Mouse (Mus musculus) brain, embryonic 14.5 days (tissue): ENCODE results near the gene Cenpp. TPM values are rescaled to one million over a fixed set of nuclear protein-coding genes. Genes with fewer than 3 reads are reported as not detected.

Experiments used
- DNase-seq: peaks from one replicate; pipeline ENCODE4 v3.0.0-alpha.2; 2011; ENCODE audit warnings: low read depth
- CTCF ChIP-seq: fragments of 200-500 bp; IDR thresholded peaks from 2 replicates; pipeline ENCODE4 v1.5.1; 2012; ENCODE audit warnings: inconsistent platforms, mild to moderate bottlenecking, moderate library complexity, borderline replicate concordance; ENCODE audit not compliant: insufficient read depth, insufficient read length; ENCODE audit errors: extremely low read depth
- POLR2A ChIP-seq: fragments of 200-500 bp; IDR thresholded peaks from 2 replicates; pipeline ENCODE4 v1.6.1; 2012; ENCODE audit warnings: mild to moderate bottlenecking, inconsistent platforms, borderline replicate concordance; ENCODE audit not compliant: poor library complexity, insufficient read depth, insufficient read length, severe bottlenecking; ENCODE audit errors: extremely low read depth
- polyA plus RNA-seq: library from polyadenylated mRNA; depleted of rRNA; stranded (reverse); fragments of >200 nt; gene quantifications from 2 replicates; pipeline ENCODE4 v1.2.3, GENCODE M21; 2012

The Cenpp gene
- polyA plus RNA-seq, 1 experiment = 3.0 TPM

DNA sequence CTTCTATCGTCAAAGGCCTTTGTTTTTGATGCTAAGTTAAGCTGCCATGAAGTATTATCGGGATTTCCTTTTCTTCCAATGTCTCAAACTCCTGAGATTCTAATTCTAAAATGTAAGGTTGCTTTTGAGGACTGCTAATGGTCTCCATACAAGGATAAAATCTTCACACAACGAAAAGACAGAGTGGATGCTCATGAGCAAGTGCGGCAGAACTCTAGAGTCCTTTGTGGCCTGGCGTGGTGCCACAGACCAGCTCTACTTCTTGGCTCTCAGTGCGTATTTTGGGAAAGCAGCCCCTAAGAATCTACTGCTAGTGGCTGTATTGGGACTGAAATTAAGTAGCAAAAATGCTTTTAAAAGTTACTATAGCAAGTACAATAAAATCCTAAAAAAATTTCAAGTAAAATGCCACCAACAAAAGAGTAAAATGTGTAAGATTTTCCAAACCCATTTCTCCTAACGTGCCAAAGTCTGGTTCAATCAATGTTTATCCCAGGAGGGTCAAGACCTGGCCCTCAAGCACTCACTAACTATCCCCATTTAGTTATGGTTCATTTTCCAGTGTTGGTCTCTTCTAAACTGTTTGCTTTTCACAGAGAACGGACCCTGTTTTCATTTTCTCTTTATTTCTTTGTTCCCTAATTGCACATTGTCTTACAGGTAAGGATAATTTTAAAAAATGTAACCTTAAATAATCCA is 68.1 kb downstream of the Cenpp start:
- DNase-seq = no peak
- TF ChIP-seq CTCF = no peak
- TF ChIP-seq POLR2A = no peak

DNA sequence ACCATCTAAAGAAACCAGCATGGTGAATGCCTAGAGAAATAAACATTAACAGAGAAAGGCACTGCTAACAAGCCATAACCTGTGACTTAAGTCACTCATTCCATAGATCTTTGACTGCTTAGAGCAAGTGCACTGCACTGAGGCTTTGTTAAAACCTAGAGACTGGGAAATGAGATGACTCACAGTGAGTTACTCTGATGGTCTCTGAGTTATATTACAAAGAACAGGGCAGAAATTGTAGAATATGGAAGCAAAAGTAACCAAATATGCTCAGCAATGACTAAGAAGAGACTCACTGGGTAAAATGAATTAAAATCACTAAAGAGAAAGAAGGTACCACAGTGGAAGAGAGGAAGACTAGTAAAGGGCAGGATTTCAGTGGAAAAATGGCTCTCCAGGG is 68.7 kb downstream of the Cenpp start:
- DNase-seq = no peak
- no peak for TF ChIP-seq POLR2A
- TF ChIP-seq CTCF = no peak

DNA sequence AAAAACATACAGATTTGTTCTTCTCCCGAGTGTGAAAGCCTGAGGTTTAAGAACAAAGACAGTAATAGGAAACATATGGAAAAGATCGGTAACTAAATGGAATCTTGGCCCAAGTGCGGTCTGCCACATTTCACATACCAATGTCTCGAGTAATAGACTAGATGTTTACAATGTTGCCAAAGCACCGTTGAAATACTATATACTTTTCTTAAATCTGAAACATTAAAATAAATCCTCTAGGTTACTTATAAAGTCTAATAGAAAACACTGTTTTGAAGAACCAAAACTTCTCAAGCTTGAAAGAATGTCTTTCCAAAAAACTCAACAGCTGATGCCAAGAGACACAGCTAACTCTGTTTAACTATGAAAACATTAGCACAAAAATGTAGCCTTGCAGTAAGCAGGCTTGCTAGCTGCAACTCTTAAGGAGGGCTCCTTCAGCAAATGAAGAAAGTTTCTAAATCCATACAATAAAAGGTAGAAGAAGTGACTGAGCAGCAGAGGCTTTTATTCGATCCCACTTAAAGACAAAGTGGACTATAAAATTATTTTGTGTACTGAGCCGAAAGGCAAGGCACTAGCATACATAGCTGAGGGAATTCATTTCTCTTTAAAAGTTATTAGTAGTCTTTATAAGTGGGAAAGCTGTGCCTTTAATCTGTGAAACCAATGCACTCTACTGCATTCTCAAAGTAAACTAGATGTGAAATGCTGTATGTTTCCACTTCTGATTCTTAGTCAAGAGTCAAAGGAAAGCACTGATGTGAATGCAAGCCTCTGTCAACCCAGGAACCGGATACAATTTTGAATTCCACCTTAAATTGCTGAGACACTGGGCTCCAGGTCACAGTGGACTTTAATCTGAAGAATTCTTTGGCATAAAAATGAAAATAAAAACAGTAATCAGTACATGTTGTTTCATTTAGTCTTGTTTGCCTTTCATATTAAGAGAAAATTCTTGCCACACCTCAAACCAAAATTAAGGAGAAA is 70.7 kb downstream of the Cenpp start, which contains the start of gene Omd:
Gene Omd (plus strand): TSS at position 922 of the 990 bp plus-strand sequence.
- DNase-seq = peak; percentile 6

DNA sequence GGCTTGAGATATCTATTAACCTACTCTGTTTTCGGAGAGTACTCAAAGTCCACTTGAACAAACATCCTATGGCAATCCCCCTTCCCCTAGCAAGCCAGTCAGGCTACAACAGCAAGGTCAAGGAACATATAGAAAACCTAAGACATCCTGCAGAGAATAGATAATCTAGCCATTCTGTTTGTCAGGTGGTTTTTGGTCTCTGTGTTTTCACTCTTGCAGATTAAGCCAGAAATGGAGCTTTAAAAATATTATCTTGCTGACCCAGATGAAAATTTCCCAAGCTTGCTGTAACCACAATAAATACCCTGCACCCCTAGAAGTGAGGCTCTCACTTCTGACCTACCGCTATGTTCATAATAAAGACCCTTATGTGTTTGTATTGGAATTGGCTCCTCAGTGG is 81.2 kb downstream of the Cenpp start:
- no peak for DNase-seq
- TF ChIP-seq CTCF (no peak), POLR2A (no peak)

More for the DNA sequence above, 70.7 kb downstream of the Cenpp start, which contains the start of gene Omd:
- no peak for TF ChIP-seq POLR2A

DNA sequence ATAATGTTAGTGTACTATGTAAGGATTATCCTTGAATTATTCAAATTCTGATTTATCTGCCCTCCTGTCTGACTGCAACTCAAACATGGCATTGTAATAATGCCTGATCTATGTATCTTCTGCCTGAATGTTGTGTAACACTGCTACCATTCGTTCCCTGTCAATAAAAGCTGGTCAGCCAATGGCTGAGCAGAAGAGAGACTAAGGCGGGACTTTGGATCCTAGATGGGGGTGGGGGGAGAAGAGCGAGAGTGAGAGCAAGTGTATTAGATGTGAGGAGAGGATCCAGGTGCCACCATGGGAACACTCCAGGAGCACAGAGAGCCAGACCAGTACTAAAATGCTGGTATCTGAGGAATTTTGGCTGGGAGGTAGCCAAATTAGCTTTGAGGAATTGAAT is 82.2 kb downstream of the Cenpp start:
- no peak for DNase-seq
- TF ChIP-seq CTCF = no peak

DNA sequence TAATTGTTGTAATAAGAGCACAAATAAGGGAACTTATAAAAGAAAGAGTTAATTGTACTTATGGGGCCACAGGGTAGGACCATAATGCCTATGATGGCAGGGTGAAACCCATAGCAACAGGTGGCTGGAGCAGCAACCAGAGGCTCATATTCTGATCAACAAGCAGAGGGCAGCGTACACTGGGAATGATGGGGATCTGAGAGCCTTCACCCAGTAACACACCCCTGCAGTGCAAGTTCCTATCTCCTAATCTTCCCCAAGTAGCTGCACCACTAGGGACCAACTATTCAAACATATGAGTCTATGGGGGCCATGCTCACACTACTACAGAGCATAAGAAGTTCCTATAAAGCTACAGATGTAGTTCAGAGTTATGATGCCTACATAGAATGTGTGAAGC is 88.2 kb downstream of the Cenpp start:
- DNase-seq = no peak
- TF ChIP-seq POLR2A (no peak), CTCF (no peak)

DNA sequence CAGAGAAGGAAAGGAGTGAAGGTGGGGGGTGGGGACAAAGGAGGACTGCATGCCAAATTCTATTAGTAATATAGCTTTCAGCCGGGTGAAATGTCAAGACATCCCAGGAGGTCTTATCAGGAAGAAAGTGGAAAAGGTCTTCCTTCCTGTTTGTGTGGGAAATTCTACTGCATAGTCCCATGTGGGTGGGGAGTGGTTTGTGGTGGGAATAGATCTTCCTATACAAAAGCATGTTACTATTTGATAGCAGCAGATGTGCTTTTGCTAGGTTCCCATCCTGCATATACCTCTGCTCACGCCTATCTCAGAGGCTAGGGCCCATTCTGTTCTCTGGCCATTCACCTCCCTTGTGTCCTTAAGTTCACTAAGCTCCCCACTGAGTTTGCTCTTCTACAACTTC is 91.7 kb downstream of the Cenpp start:
- no peak for DNase-seq
- no peak for TF ChIP-seq CTCF
- no peak for TF ChIP-seq POLR2A

DNA sequence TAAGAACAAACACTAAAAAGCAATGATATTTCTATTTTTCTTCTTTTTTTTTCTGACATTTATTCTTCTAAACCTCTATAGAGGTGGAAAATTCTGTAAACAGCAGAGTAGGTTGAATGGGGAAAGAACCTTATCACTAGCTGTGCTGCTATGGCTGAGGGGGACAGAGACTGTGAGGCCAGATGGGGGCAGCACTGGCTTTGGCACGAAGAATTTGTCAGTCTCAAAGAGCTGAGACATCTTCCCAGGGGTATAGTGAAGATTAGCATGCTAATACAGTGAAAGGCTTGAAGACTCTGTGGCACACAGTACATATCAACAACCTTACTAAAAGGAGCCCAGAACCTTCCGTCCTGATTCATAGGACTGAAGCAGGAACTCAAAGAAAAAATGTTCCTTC is 93.4 kb downstream of the Cenpp start:
- peak; percentile 55 for DNase-seq
- TF ChIP-seq POLR2A = no peak
- TF ChIP-seq CTCF = peak; percentile 44; the same call in 1 of the 2 replicates

DNA sequence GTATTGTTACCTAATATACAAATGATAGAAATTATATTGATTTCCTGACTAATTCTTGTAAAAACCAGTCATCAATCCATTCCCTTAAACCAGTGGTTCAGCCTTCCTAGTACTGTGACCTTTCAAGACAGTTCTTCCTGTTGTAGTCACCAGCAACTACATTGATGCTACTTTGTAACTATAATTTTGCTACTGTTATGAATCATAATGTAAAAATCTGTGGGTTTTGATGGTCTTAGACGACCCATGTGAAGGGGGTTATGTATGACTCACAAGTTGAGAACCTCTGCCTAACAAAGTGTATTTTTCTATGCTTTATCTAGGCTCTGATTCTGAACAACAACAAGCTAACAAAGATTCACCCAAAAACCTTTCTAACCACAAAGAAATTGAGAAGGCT is 95.7 kb downstream of the Cenpp start:
- no peak for DNase-seq
- TF ChIP-seq POLR2A (no peak), CTCF (no peak)

DNA sequence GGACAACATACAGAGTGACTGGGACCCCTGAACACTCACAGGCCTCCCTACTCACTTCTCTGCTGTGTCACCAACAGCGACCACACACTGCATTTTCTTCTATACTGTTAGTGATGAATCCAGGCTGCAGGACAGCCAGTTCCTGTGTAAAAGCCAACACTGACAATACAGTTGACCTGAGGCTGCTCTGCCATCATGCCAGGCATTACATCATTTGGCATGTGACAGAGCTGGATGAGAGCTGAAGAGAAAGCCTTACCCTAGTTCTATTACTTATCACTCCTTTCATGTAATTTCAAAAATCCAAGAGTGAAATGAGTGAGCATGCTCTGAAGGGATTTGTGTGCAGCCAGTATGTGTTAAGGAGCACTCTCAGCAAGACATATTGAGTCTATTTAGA is 96.4 kb downstream of the Cenpp start:
- TF ChIP-seq POLR2A (no peak), CTCF (no peak)
- peak; percentile 35 for DNase-seq

DNA sequence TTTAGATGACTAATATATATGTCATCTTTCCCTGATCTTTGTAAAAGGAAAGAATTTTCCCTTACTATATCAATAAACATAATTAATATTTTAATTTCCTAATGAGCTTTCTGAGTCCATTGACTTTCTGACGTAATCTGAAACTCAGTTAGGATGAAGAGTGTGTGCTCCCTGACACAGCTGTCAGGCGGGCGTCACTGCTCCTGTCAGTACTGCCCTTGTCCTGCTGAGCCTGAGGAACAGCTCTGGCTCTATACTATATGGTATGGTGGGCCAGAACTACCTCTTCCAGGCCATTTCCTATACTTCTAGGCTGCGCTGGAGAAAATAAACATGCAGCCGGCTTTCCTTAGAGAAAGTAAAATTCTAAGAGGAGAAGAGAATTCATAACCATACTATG is 98.1 kb downstream of the Cenpp start:
- no peak for TF ChIP-seq POLR2A
- no peak for DNase-seq

DNA sequence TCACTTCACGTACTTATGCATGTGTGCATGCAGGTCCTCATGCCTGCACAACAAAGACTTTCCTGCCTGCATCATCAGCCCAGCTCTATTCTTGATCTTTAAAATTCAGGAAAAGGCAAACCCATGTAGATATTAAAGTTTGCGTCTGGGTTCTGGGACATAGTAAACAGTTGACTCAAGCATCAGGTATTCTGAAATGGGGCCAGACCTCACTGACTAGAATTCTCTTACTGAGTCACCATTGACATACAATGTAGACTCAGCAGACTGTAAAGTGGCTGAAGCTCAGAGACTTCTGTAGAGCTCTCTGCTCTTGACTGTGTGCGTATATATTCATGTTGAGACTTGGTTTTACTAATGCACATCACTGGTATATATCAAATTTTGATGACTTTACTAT is 103.0 kb downstream of the Cenpp start:
- DNase-seq = no peak

More for the DNA sequence above, 103.0 kb downstream of the Cenpp start:
- TF ChIP-seq POLR2A (no peak), CTCF (no peak)
